Mouse (Mus musculus) liver, embryonic 11.5 days (tissue): ENCODE results near the gene Ccpg1. TPM values are rescaled to one million over a fixed set of nuclear protein-coding genes. Genes with fewer than 3 reads are reported as not detected.
A peak's percentile ranks its signal among the peaks of the same experiment; 100 is the strongest.

Source experiments
- ATAC-seq: fragments of 200-750 bp; cut with Nextera tagmentation; replicated peaks from 2 replicates; pipeline ENCODE4 v1.8.0; 2017; ENCODE audit warnings: moderate number of reproducible peaks, mild to moderate bottlenecking, moderate TSS enrichment, moderate library complexity; ENCODE audit not compliant: low FRiP score
- DNase-seq: peaks from one replicate; pipeline ENCODE4 v3.0.0-alpha.2; 2017; ENCODE audit warnings: low spot score
- H3K27ac ChIP-seq: fragments of 300-500 bp; sonication (generic); 2 replicates; pipeline ENCODE4 v1.5.1; 2014; ENCODE audit warnings: mild to moderate bottlenecking, low read depth, low read length, control low read depth
- H3K27me3 ChIP-seq: fragments of 300-500 bp; sonication (generic); replicated peaks from 2 replicates; pipeline ENCODE4 v1.6.1; 2014; ENCODE audit warnings: low read length, mixed read lengths; ENCODE audit not compliant: control insufficient read depth, insufficient read depth
- H3K36me3 ChIP-seq: fragments of 300-500 bp; sonication (generic); 2 replicates; pipeline ENCODE4 v1.6.1; 2014; ENCODE audit warnings: mild to moderate bottlenecking, low read length, moderate library complexity, mixed read lengths; ENCODE audit not compliant: control insufficient read depth, insufficient read depth
- H3K4me1 ChIP-seq: fragments of 300-500 bp; sonication (generic); replicated peaks from 2 replicates; pipeline ENCODE4 v1.6.1; 2014; ENCODE audit warnings: low read length, mixed read lengths; ENCODE audit not compliant: control insufficient read depth, insufficient read depth
- H3K4me2 ChIP-seq: fragments of 300-500 bp; sonication (generic); 2 replicates; pipeline ENCODE4 v1.6.1; 2014; ENCODE audit warnings: mild to moderate bottlenecking, control low read depth, moderate library complexity
- H3K4me3 ChIP-seq: fragments of 300-500 bp; sonication (generic); 2 replicates; pipeline ENCODE4 v1.5.1; 2014; ENCODE audit warnings: low read depth, low read length, control low read depth
- H3K9ac ChIP-seq: fragments of 300-500 bp; sonication (generic); 2 replicates; pipeline ENCODE4 v1.6.1; 2014; ENCODE audit warnings: low read depth, low read length, control low read depth
- H3K9me3 ChIP-seq: fragments of 300-500 bp; sonication (generic); 2 replicates; pipeline ENCODE4 v1.6.1; 2016; ENCODE audit warnings: low read length, inconsistent platforms, mixed read lengths; ENCODE audit not compliant: control insufficient read depth
- WGBS: fragments of 180-500 bp; shearing (Covaris S2); extraction: QIAGEN DNeasy Blood & Tissue Kit; methylation state at CpG from one replicate; pipeline ENCODE4 v1.1.7; 2014; 5-methylcytosine and 5-hydroxymethylcytosine counted together
- polyA plus RNA-seq: library from polyadenylated mRNA; unstranded; fragments of >200 nt; fragmentation: Nextera tagmentation; extraction: Ambion mirVana; gene quantifications from 2 replicates; pipeline ENCODE4 v1.2.1, GENCODE M21; 2014

Gene Ccpg1
- polyA plus RNA-seq, 1 experiment from 2014 or later: 14.8 TPM

DNA sequence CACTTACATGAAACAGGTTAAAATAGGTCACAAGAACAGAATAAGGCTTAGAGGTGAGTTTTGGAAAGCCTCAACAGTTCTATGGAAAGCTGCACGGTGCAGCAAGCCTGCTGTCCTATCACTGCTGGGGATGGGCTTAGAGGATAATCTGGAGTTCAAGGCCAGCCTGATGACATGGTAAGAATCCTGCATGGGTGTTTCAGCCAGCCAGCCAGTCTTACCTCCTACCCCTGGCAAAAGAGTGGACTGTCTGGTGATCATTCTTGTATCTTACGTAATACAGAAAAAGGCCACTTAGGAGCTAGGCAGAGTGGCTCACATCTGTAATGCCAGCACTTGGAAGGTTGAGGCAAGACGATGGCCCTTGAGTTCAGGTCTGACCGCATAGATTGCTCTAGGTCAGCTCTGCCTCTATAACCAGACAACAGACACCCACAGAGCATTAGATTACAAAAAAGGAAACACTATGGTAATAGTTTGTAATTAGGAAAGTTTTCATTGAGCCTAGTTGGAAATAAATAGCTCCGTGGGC, 35.4 kb downstream of the Ccpg1 start:
- DNase-seq (no peak), ATAC-seq (no peak)
- no peaks in the 10 kb centered on the region for H3K27me3 ChIP-seq
- no peak overlapping the region for H3K4me3 ChIP-seq
- H3K36me3 ChIP-seq: peaks cover 17% of the 10 kb centered on the region
- H3K4me1 ChIP-seq: no peaks in the 10 kb centered on the region
- H3K9me3 ChIP-seq: no peaks in the 10 kb centered on the region
- H3K9ac ChIP-seq: no peak overlapping the region
- no peak overlapping the region for H3K4me2 ChIP-seq
- no peak overlapping the region for H3K27ac ChIP-seq
- 89% methylated on average over 5 of the region's 5 CpGs for WGBS

GRCm38 (mm10) chr9:73025818-73026636, 40.8 kb downstream of the Ccpg1 start:
- H3K4me2 ChIP-seq: no peak overlapping the region
- no peak overlapping the region for H3K9ac ChIP-seq
- no peaks in the 10 kb centered on the region for H3K9me3 ChIP-seq
- H3K27ac ChIP-seq: no peak overlapping the region
- ATAC-seq (no peak), DNase-seq (no peak)
- no peaks in the 10 kb centered on the region for H3K4me1 ChIP-seq
- no peak overlapping the region for H3K4me3 ChIP-seq
- WGBS: 37% methylated on average over 16 of the region's 17 CpGs
- H3K27me3 ChIP-seq: no peaks in the 10 kb centered on the region
- peaks cover 5% of the 10 kb centered on the region for H3K36me3 ChIP-seq

DNA sequence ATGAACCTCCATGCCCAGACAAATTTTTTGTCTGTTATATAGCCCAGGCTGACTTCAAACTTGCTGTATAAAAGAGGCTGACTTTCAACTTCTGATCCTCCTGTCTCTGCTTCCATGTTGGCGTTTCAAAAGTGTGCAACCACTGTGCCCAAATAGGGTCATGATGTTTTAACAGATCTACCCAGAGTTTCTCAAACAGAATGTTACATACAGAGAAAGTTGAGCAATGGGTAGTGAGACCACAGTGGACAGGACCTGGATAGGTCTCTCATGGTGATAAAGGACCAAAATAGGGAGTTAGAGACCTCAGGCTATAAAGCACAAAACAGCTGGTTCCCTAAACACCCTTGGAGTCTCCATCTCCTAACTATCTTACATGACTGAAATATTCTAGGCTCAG, 45.2 kb downstream of the Ccpg1 start:
- Histone ChIP-seq H3K9me3 (no peaks in the 10 kb centered on the region), H3K36me3 (peaks cover 7% of the 10 kb centered on the region; the same call in 1 of the 2 replicates), H3K27ac (no peak overlapping the region), H3K4me2 (no peak overlapping the region), H3K4me1 (no peaks in the 10 kb centered on the region), H3K27me3 (no peaks in the 10 kb centered on the region), H3K9ac (no peak overlapping the region), H3K4me3 (no peak overlapping the region)
- ATAC-seq (no peak), DNase-seq (no peak)
- WGBS: 91% methylated on average over 1 of the region's 1 CpGs

DNA sequence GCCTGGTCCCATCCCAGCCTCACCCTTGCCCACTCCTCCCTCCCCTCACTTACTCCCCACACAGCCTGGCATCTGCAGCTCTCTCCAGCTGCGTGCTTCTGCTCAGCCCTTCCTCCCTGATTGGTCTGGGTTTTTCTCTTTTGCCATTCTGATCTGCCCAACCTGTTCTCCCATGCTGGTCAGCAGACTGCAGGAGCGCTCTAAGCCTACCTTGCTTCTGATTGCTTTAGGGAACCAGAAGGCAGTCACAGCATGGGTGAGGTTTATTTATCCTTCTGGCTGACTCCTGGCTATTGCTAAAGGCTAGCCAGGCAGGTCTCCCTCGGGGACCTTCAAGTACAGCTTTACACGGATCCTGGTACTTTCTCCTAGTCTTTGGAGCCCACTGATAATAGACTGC, 46.2 kb downstream of the Ccpg1 start:
- no peak overlapping the region for H3K27ac ChIP-seq
- H3K4me3 ChIP-seq: no peak overlapping the region
- ATAC-seq: no peak
- no peaks in the 10 kb centered on the region for H3K9me3 ChIP-seq
- no peaks in the 10 kb centered on the region for H3K4me1 ChIP-seq
- DNase-seq: no peak
- H3K36me3 ChIP-seq: peaks cover 7% of the 10 kb centered on the region; the same call in 1 of the 2 replicates
- H3K4me2 ChIP-seq: no peak overlapping the region; the same call in 1 of the 2 replicates
- WGBS: 59% methylated on average over 4 of the region's 4 CpGs
- no peaks in the 10 kb centered on the region for H3K27me3 ChIP-seq
- no peak overlapping the region for H3K9ac ChIP-seq

DNA sequence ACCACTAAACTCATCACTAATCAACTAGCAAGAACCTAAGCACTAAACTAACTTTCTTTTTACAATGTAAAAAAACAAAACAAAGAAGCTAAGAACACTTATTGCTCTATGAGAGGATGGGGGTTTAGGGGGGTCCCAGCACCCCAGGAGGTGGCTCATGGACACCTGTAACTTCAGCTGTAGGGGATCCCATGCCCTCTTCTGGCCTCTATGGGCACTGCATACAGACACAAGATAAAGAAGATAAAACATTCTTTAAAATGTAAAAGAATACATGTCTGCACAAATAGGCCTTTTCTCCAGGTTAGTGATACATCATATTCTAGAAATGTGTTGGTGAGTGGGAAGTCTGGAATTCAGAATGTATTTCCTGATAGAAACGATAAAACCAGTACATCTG, 48.2 kb downstream of the Ccpg1 start:
- H3K27ac ChIP-seq: no peak overlapping the region
- no peaks in the 10 kb centered on the region for H3K4me1 ChIP-seq
- H3K27me3 ChIP-seq: no peaks in the 10 kb centered on the region
- ATAC-seq: no peak
- peaks cover 4% of the 10 kb centered on the region; the same call in 1 of the 2 replicates for H3K36me3 ChIP-seq
- H3K4me3 ChIP-seq: no peak overlapping the region
- H3K9me3 ChIP-seq: no peaks in the 10 kb centered on the region
- no peak overlapping the region for H3K4me2 ChIP-seq
- DNase-seq: no peak
- WGBS: 96% methylated on average over 1 of the region's 1 CpGs
- no peak overlapping the region for H3K9ac ChIP-seq

DNA sequence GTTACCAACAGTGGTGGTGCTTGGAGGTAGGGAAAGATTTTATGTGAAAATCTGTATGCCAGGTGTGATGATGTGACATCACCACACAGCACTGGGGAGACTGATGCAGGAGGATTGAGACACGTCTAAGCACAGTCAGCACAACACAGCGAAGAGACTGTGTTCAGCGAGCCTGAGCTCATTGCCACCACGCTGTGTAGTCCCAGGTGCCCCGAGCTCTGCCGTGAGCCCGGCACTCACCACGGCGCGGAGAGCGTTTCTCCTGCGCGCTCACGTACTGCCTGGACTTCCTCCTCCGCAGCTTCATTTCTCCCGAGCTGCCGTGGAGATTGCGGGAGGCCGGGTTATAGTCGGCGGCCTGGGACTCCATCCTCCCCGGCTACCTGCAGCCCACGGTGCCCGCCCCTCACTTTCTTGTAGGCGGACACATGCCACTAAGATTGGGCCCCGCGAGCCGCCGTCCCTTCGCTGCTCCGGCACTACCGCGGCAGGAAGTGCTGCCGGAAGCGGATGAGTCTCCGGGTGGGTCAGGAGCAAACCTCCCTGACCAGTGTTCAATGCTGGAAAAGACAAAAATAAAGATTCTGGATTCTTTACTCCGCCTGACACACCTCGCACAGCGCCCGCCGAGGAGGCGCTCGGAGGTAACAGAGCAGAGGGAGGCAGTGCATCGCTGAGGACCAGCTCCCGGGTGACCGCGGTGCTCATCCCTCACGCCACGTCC, 54.2 kb downstream of the Ccpg1 start:
- H3K9me3 ChIP-seq: no peaks in the 10 kb centered on the region
- H3K9ac ChIP-seq: peak overlapping the region; percentile 89
- peak overlapping the region; percentile 83 for H3K4me2 ChIP-seq
- H3K27ac ChIP-seq: peak overlapping the region; percentile 68
- peak; percentile 91 for DNase-seq
- WGBS: under 1% methylated on average over 49 of the region's 49 CpGs
- peak overlapping the region; percentile 83 for H3K4me3 ChIP-seq
- no peaks in the 10 kb centered on the region for H3K27me3 ChIP-seq
- ATAC-seq: peak; percentile 84
- no peaks in the 10 kb centered on the region for H3K36me3 ChIP-seq
- peaks cover 9% of the 10 kb centered on the region; the same call in 1 of the 2 replicates for H3K4me1 ChIP-seq

DNA sequence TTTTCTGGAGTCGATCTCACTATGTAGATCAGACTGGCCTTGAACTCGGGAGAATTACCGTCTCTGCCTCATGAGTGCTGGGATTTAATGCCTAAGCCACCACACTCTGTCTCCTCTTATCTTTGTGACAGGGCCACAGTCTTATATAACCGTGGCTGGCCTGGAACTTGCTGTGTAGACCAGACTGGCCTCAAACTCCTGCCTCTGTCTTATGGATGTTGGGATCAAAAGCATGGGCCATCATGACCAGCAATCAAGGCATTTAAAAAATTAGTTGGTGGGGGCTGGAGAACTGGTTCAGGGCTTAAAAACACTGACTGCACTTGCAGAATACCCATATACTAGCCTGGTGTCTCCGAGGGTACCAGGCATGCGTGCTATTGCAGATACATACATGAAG, 54.9 kb downstream of the Ccpg1 start, which contains the start of gene Pigb:
Gene Pigb (minus strand): TSS at position 299 of the 400 bp plus-strand sequence.
- 25% methylated on average over 6 of the region's 6 CpGs for WGBS
- H3K36me3 ChIP-seq: no peaks in the 10 kb centered on the region
- H3K9me3 ChIP-seq: no peaks in the 10 kb centered on the region
- peak within 1 kb of the TSS; percentile 68 for H3K27ac ChIP-seq
- peaks cover 11% of the 10 kb centered on the region for H3K4me1 ChIP-seq
- ATAC-seq (no peak), DNase-seq (no peak)
- peak within 1 kb of the TSS; percentile 89 for H3K9ac ChIP-seq
- H3K27me3 ChIP-seq: no peaks in the 10 kb centered on the region
- H3K4me2 ChIP-seq: peak within 1 kb of the TSS; percentile 83
- H3K4me3 ChIP-seq: peak within 1 kb of the TSS; percentile 83

DNA sequence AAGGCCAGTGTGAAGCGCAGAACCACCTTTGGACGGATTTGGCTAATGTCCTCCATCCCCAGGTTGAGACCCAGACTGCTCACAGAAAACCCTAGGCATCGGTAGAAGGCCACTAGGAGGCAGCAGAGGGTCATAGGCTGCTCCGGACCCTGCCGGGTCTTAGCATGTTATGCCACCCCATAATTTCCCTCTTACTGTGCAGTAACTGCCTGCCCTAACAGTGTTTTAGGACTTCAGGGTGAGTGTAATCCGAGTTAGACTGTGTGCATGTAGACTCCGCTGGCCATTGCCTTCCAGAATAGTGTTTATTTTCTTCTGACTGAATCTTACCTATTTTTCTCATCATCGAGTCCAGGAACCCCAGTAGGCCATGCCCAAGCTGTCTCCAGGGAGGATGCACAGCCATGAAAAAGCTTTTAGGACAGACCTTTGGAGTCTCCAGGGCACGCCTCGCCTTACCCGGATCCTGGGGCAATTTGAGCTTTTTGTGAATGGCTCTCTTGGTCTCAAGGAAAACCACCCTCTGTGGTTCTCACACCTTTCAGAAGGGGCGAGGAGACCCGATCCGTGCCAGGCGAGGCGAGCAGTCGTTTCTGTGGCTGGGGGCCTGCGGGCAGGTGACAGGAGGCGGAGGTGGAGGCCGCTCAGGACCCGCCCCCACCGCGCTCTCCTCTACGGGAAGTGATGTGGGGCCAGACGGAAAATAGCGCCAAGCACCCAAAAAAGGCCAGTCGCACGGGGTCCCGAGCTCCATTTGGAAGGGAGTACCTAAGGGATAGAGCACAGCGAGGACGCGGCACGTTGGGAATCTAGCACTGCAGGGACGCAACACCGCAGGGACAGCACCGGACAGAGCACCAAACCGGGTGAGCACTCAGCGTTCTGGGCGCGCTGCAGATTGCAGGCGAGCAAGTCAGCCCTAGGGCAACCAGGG, 59.2 kb downstream of the Ccpg1 start, which contains the start of gene Rab27a:
Gene Rab27a (plus strand): TSS at position 709 of the 934 bp plus-strand sequence.
- Histone ChIP-seq H3K36me3 (no peaks in the 10 kb centered on the region), H3K4me1 (peaks cover 8% of the 10 kb centered on the region), H3K4me3 (peak within 1 kb of the TSS; percentile 61), H3K27ac (0 out of 2 replicates have a peak within 1 kb of the TSS, but pooled peaks have one; percentile 39), H3K9me3 (no peaks in the 10 kb centered on the region), H3K27me3 (no peaks in the 10 kb centered on the region), H3K9ac (peak within 1 kb of the TSS; percentile 67), H3K4me2 (peak within 1 kb of the TSS; percentile 99)
- ATAC-seq (peak; percentile 74), DNase-seq (peak; percentile 78)
- WGBS: 2% methylated on average over 41 of the region's 41 CpGs
